Mouse (Mus musculus): Measurements from ENCODE around the gene Dync2h1.
"Not testable (repeated sequence)": the region's sequence is repeated elsewhere in the genome, so short reads cannot be mapped to it uniquely, and the experiment has no call there.

The Dync2h1 gene

GRCm38 (mm10) chr9:7184172-7184896, at the start of gene Dync2h1, which contains the start of gene Dcun1d5:
Gene Dync2h1, minus strand, starts transcription at chr9:7184446.
Gene Dcun1d5, plus strand, starts transcription at chr9:7184520.
- in situ Hi-C loops (cut with MseI, MboI): no loop called here

DNA sequence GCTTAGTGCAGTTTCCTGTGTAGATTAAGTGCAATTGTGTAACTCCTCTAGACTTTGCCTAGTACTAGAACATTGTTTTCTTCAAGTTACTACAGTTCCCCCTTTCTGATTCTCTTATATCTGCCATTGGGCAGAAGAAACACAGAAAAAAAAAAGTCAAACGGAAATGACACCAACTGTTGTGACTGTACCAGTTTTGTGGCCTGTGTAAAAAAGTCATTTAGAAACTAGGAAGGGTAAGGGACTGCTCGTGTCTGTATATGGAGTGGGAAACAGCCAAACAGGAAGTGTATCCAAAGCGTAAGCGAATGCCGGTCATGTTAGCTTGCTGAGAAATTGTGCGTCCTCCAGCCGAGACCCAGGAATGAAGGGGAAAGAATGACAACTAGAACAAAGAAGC, 37.2 kb upstream of the Dync2h1 start:
- in situ Hi-C loops (cut with MseI, MboI): no loop called here

- in situ Hi-C loops (cut with MseI, MboI): no loop called here
Observed at GRCm38 (mm10) chr9:7221024-7221423, 36.8 kb upstream of the Dync2h1 start.

GRCm38 (mm10) chr9:7216240-7216639, 32.0 kb upstream of the Dync2h1 start:
- in situ Hi-C loops (cut with MseI, MboI): loop anchor here in 1 of 2 experiments (5.0 kb wide), 1 partner anchor 381 kb away; no protein-coding TSS in a partner anchor

DNA sequence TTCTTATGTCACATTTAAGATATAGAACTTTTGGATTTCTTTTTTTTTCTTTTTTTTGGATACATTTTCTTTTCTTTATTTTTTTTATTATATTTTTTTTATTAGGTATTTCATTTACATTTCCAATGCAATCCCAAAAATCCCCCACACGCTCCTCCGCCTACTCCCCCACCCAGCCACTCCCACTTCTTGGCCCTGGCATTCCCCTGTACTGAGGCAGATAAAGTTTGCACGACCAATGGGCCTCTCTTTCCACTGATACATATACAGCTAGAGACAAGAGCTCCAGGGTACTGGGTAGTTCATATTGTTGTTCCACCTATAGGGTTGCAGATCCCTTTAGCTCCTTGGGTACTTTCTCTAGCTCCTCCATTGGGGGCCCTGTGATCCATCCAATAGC, 6.4 kb upstream of the Dync2h1 start:
- in situ Hi-C loops (cut with MseI, MboI): not testable (repeated sequence)

- in situ Hi-C loops (cut with MseI, MboI): no loop called here
Observed at GRCm38 (mm10) chr9:7184897-7185291, 648 bp upstream of the Dync2h1 start.

DNA sequence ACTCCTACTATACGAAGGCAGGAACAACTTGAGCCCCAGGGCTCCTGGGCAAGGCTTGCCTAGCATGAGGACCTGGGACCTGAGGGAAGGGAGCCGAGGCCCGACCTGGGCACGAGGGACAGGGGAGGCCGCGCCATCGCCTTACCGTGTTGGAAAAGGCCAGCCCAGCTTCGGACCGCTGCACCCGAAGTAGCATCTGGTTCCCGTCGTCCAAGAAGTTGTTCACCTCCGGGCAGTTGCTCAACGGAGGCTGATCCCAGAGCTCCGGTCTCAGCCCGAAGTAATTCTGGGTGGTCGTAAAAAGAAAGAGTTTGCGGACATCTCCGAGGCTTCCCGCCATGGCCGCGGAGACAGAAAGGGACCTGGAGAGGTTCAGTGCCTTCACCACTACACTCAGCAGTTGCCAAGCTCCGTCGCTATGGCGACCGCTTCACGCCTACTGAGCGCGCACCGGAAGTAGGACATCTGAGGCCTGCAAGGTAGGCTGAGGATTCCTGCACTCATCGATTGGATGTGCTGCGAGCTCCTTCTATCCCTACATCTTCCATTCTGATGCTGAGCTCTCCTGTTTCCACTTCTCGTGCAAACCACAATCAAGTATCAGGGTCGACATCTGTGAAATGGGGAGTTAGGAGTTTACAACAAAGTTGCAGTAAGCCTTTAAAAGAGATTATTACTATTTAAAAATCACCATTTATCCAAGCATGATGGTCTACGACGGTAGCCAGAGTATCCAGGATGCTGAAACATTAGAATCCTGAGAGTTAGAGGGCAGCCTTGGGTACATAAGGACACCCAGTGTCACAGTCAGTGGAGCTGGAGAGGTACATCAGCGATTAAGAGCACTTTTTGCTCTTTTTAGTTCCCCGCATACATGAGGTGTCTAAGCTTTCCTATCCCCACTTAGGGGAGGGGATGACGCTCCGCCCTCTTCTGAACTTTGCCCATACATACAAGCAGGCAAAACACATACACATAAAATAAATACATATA, 7.3 kb downstream of the Dync2h1 start:
- in situ Hi-C loops (cut with MseI, MboI): no loop called here

DNA sequence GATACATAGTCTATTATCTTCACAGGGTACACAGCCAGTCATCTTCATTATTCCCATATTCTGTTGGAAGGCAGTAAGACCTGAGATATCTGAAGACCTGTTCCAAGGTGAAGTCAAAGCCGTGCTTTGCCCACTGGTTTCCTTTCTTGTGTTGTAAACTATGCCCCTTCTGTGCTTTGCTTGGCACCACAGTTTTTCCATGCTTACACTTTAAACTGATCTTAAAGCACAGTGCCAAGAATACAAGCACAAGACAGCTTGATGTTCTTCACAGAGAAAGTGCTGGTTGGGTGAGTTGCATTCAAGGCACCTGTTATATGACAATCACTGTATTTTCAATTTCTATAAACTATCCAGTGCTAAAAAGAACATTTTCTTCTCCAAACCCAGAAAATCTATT, 10.5 kb downstream of the Dync2h1 start:
- in situ Hi-C loops (cut with MseI, MboI): no loop called here

- in situ Hi-C loops (cut with MseI, MboI): no loop called here
Observed at GRCm38 (mm10) chr9:7167339-7167998, 16.8 kb downstream of the Dync2h1 start.

DNA sequence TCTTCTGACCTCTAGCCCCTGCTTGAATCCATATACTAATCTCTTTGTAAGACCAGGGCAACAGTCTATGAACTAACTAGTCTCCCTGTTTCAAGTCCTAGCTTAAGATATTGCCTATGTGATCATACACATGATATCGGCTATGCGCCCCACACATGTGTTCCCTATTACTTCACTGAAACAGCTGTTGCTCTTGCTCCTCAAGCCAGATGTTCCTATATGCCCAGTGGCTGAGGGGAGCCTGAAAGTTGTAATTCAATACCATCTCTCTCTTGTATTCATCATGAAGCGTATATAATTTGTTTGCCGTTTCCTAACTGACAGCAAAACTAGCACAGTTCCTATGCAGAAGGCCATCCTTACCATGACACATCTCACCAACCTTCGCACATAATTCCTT, 23.6 kb downstream of the Dync2h1 start:
- in situ Hi-C loops (cut with MseI, MboI): no loop called here

DNA sequence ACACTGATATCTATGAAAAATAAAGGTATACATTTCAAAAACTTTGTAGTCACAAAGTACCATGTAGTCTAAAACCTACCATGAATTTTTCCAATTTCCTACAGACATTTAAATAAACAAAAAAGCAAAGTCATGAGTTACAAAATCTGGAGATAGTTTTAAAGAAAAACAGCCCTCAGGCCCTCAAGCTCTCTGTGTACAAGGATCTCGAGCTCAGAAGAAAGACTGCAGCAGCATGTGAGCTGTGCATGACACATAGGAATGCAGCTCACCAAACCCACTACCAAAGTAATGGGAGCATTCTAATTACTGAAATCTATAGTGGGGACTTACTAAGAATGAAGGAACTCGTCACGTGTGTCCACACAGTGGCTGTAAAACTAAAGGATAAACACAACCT, 24.5 kb downstream of the Dync2h1 start:
- in situ Hi-C loops (cut with MseI, MboI): no loop called here

GRCm38 (mm10) chr9:7158605-7159004, 25.6 kb downstream of the Dync2h1 start:
- in situ Hi-C loops (cut with MseI, MboI): no loop called here

DNA sequence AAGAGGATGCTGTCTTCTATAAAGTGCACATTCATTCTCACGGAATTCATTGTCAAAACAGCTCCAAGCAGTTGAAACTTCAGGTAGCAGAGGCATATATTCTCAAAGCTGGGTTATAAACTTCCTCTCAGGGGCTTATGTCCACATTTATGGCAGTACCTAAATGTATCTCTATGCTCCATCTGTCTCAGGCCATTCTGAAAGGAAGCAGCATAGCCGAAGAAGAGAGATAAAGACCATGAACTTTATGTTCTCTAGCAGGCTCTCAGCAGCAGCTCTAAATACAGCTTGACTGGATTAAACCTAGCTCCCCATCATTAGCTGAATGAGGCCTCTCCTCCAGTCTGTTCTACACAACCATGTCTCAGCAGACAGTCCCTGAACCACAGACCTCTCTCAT, 29.9 kb downstream of the Dync2h1 start:
- in situ Hi-C loops (cut with MseI, MboI): no loop called here

- in situ Hi-C loops (cut with MseI, MboI): no loop called here
Observed at GRCm38 (mm10) chr9:7122863-7123262, 61.4 kb downstream of the Dync2h1 start.

DNA sequence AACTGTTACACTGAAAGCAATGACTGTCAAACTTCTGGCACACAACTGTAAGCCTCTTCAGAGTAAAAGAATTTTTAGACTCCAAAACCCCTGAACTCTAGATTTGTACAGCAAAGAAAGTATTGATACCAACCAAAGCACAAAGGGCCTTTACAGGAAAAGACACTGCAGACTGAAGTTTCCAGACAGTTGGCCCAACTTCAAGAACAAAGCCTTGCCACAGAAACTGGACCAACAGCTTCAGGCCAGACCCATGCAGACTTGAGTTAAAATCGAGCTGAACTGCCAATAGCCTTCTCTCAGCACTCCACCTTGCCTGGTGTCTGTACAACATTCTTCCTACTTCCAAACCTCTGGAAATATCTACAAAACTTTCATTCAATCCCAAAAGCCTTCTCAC, 74.1 kb downstream of the Dync2h1 start:
- in situ Hi-C loops (cut with MseI, MboI): no loop called here

- in situ Hi-C loops (cut with MseI, MboI): no loop called here
Observed at GRCm38 (mm10) chr9:7101361-7101760, 82.9 kb downstream of the Dync2h1 start.

DNA sequence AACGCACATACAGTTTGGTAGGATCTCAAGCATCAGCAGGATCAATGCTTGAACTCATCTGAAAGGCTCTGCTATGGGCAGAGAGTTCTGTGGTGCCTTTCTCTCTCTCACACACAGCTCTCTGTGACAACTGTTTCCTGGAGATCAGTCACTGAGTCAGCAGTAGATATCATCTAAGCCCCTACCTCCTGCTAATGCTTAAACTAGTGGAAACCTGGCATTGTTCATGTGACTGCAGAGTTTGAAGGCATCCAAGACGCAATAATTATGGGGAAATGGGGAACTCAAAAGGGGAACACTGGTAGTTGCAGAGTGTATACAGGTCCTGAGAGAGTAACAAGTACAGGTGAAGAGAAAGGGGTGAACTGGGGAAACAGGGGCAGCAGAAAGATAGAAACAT, 109.6 kb downstream of the Dync2h1 start:
- in situ Hi-C loops (cut with MseI, MboI): no loop called here

GRCm38 (mm10) chr9:7070846-7071245, 113.4 kb downstream of the Dync2h1 start:
- in situ Hi-C loops (cut with MseI, MboI): no loop called here

DNA sequence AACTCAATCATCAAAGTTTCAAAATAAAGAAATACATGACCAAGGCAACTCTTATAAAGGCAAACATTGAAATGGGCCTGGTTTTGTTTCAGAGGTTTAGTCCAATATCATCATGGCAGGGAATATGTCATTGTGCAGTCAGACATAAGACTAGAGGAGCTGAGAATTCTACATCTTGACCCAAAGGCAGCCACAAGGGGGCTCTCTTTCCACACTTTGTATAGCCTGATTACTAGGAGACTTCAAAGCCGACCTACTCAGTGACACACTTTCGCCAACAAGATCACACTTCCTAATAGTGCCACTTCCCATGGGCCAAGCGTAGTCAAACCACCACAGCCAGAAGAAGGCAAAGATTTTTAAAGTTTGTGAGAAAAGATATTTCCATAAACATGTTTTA, 133.7 kb downstream of the Dync2h1 start:
- in situ Hi-C loops (cut with MseI, MboI): no loop called here

DNA sequence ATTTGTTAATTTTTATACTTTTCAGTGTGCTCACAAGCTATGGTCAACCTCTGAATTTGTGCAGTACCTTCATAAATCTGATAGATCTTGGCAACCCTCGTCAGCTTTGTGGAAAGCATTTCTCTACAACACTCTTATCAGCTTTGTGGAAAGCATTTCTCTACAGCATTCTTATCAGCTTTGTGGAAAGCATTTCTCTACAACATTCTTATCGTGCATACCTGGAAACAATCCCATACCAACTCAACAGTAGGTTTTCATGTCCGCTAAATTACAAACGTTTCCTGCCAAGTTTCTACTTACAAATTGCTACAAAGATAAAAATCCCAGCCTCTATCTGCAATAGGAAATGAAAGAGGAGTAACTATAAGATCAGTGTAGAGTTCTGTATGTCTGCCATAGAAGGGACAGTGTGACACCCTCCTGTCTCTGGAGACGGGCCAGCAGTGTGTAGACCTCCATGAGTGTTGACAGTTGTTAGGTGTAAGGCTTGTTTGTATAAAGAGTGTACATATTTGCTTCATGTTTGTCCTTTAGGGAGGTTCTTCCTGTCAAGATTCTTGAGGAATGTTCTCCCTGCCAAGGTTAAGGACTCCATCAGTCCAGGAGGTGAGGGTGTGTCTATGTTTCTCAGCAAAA, 141.5 kb downstream of the Dync2h1 start:
- in situ Hi-C loops (cut with MseI, MboI): no loop called here

DNA sequence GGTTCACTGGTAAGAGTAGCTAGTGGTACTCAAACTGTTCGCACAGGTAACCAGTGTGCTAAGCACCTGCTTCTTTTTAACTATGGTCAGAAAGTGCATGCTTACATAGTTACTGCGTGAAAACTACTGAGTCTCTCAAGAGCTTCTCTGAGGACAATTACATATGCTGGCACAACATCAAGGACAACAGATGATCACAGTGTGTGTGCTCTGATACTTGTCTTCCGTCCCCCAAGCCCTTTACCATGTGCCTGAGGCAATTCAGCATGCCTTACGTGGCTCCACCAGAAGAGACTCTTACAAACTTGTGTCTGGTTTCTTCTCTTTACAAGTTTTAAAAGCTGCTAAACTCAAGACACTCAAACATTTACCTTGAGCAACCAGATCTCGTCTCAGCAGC, 143.0 kb downstream of the Dync2h1 start:
- in situ Hi-C loops (cut with MseI, MboI): no loop called here

GRCm38 (mm10) chr9:7032553-7032952, 151.7 kb downstream of the Dync2h1 start:
- in situ Hi-C loops (cut with MseI, MboI): no loop called here
